Mouse (Mus musculus) kidney, adult 2 months (tissue): ENCODE data around the gene Tmem233. TPM values are rescaled to one million over a fixed set of nuclear protein-coding genes. Genes with fewer than 3 reads are reported as not detected.
A peak's percentile ranks its signal among the peaks of the same experiment; 100 is the strongest.

ENCODE experiments used
- DNase-seq: peaks from one replicate; pipeline ENCODE4 v3.0.0; 2021
- H3K27ac ChIP-seq: fragments of 200-500 bp; 2 replicates; pipeline ENCODE4 v1.5.1; 2012; ENCODE audit warnings: low read depth, low read length, control low read depth, inconsistent platforms; ENCODE audit not compliant: insufficient read depth
- H3K27me3 ChIP-seq: fragments of 200-500 bp; replicated peaks from 2 replicates; pipeline ENCODE4 v1.6.1; 2012; ENCODE audit warnings: mild to moderate bottlenecking, moderate library complexity, low read length, inconsistent platforms; ENCODE audit not compliant: control insufficient read depth, insufficient read depth
- H3K36me3 ChIP-seq: fragments of 200-500 bp; 2 replicates; pipeline ENCODE4 v1.6.1; 2012; ENCODE audit warnings: mild to moderate bottlenecking, moderate library complexity, low read length, inconsistent platforms; ENCODE audit not compliant: control insufficient read depth, insufficient read depth
- H3K4me1 ChIP-seq: fragments of 200-500 bp; 2 replicates; pipeline ENCODE4 v1.6.1; 2011; ENCODE audit warnings: low read length; ENCODE audit not compliant: control insufficient read depth, insufficient read depth
- H3K4me3 ChIP-seq: fragments of 200-500 bp; 2 replicates; pipeline ENCODE4 v1.5.1; 2011; ENCODE audit warnings: mild to moderate bottlenecking, low read depth, low read length, control low read depth; ENCODE audit not compliant: insufficient read depth
- CTCF ChIP-seq: fragments of 200-500 bp; conservative IDR thresholded peaks from 2 replicates; pipeline ENCODE4 v1.5.1; 2011; ENCODE audit warnings: low read depth, mild to moderate bottlenecking, control low read depth, low read length, moderate library complexity, mixed read lengths; ENCODE audit not compliant: insufficient read depth, insufficient read length
- POLR2A ChIP-seq: fragments of 200-500 bp; IDR thresholded peaks from one replicate; pipeline ENCODE4 v1.6.1; 2011; ENCODE audit warnings: low read depth, low read length, control low read depth
- WGBS: fragments of 180-500 bp; shearing (Covaris S2); methylation state at CpG from one replicate; pipeline ENCODE4 v1.1.7; 2018; 5-methylcytosine and 5-hydroxymethylcytosine counted together
- polyA plus RNA-seq: library from polyadenylated mRNA; depleted of rRNA; stranded (reverse); fragments of >200 nt; gene quantifications from 2 replicates; pipeline ENCODE4 v1.2.3, GENCODE M21; 2012; rRNA removed

Tmem233 gene
- polyA plus RNA-seq, 1 experiment: 0.31 TPM

DNA sequence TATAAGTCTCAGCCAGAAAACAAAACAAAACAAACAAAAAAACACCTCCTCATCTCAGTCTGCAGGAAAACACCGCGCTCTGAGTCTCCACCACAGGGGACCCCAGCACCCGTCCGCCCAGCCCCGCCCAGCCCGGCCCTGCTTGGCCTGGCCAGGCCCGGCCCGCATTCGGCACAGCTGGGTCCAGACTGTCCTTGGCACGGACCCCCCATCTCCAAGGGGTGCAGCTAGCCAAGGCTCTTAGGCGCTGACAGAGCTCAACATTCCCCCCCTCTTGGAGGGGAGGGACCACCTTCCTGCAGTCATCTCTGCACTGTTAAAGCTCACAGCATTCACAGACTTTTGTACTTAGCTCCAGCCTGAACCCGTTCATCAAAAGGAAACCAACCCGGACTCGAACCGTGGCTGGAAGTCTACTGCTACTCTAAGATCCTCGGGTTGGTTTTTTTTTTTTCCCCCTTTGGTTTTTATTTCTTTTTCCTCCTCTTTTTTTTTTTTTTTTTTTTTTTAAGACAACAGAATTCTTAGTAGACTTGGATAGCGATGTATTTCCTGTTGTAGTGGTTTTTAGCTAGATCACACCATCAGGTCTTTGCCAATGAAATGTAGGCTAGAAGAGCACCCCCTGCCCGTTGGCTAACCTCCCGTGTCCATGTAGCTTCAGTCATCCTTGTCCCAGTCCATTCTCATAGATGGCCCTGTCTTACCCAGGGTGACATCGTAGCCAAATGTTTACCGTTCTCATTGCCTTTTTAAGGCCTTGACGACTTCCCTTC is 76.5 kb downstream of the Tmem233 start:
- Histone ChIP-seq H3K27me3 (no peaks in the 10 kb centered on the region), H3K4me1 (peaks cover 3% of the 10 kb centered on the region; the same call in 1 of the 2 replicates), H3K36me3 (no peaks in the 10 kb centered on the region), H3K4me3 (no peak overlapping the region), H3K27ac (no peak overlapping the region)
- WGBS: 79% methylated on average over 22 of the region's 22 CpGs
- DNase-seq: peak; percentile 46
- TF ChIP-seq POLR2A (no peak), CTCF (no peak)

DNA sequence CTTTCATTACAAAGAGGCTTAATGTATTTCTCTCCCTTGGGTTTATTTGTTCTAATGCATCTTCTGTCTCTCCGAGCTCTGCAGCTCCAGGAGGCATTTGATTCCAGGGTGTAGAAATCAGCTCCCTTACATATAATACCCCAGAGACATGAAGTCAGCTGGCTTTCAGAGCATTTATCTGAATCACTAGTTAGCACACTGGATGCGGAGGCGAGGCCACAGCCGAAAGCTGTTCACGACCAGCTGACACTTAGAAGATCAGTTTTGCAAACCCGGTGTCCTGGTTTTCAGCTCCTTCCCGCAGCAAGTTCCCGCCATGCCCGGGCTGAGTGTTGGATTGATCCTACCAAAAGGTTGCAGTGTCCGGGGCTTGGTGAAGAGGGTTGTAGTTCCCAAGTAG is 78.8 kb downstream of the Tmem233 start:
- H3K36me3 ChIP-seq: no peaks in the 10 kb centered on the region
- H3K4me1 ChIP-seq: no peaks in the 10 kb centered on the region
- 83% methylated on average over 10 of the region's 10 CpGs for WGBS
- no peaks in the 10 kb centered on the region for H3K27me3 ChIP-seq
- TF ChIP-seq CTCF: no peak
- TF ChIP-seq POLR2A: no peak
- no peak for DNase-seq
- H3K4me3 ChIP-seq: no peak overlapping the region
- no peak overlapping the region for H3K27ac ChIP-seq

DNA sequence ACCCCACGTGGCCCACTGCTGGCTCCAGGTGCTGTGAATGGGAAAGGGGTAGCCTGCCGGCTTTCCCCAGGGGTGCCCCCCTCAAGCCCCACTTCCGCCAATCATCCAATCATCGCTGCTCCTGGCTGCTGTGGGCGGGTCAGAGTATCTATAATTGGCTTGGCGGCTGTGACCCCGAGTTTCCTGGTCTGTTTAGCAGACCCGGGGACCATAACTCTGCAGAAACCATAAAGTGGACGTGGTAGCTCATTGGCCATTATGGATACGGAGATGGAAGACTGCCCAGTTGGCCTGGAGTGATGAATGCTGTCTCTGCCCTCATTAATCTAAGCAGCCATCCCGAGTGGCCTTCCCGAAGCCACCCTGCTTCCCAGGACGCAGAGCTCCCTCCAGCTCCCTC is 79.2 kb downstream of the Tmem233 start:
- TF ChIP-seq CTCF (no peak), POLR2A (no peak)
- no peaks in the 10 kb centered on the region for H3K36me3 ChIP-seq
- no peak overlapping the region for H3K4me3 ChIP-seq
- no peaks in the 10 kb centered on the region for H3K27me3 ChIP-seq
- no peak overlapping the region for H3K27ac ChIP-seq
- H3K4me1 ChIP-seq: no peaks in the 10 kb centered on the region
- WGBS: 59% methylated on average over 13 of the region's 13 CpGs
- DNase-seq: peak; percentile 36

DNA sequence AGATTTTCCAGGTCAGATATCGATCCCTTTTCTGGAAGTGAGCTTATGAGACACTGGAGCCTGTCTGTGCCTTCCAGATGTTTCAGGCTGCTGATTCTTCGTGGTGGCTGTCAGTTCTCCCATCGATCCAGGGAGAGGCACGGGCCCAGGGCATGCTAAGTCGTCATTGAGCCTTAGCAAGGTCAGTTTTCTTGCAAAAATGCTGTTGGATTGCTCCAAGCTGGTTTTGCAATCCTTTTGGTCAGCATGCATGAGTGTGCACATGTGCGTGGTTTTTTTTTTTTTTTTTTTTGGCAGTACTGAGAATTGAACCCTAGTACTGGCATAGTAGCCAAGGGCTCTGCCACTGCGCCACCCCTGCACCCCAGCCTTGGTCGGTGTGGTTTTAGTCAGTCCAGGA is 79.9 kb downstream of the Tmem233 start:
- H3K27me3 ChIP-seq: no peaks in the 10 kb centered on the region
- WGBS: 67% methylated on average over 8 of the region's 8 CpGs
- H3K4me1 ChIP-seq: no peaks in the 10 kb centered on the region
- no peak overlapping the region for H3K27ac ChIP-seq
- H3K4me3 ChIP-seq: no peak overlapping the region
- H3K36me3 ChIP-seq: no peaks in the 10 kb centered on the region
- TF ChIP-seq POLR2A (no peak), CTCF (no peak)
- no peak for DNase-seq

DNA sequence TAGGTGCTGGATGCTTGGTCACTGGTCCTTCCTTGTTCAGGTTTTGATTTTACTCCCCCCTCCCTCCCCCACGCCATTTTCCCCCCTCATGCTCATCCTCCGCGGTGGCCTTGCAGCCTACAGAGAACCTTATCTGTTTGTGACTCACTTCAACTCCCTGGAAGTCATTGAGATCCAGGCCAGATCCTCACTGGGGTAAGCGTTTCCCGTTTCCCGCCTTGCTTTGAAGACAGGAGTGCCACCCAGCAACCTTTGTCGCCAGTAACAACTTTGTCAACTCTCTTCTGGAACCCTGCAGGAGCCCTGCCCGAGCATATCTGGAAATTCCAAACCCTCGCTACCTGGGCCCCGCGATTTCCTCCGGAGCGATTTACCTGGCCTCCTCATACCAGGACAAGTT is 85.7 kb downstream of the Tmem233 start:
- no peak for TF ChIP-seq POLR2A
- no peak for TF ChIP-seq CTCF
- DNase-seq: no peak
- Histone ChIP-seq H3K4me1 (no peaks in the 10 kb centered on the region), H3K27me3 (no peaks in the 10 kb centered on the region), H3K27ac (no peak overlapping the region), H3K4me3 (no peak overlapping the region), H3K36me3 (no peaks in the 10 kb centered on the region)
- 82% methylated on average over 13 of the region's 13 CpGs for WGBS

DNA sequence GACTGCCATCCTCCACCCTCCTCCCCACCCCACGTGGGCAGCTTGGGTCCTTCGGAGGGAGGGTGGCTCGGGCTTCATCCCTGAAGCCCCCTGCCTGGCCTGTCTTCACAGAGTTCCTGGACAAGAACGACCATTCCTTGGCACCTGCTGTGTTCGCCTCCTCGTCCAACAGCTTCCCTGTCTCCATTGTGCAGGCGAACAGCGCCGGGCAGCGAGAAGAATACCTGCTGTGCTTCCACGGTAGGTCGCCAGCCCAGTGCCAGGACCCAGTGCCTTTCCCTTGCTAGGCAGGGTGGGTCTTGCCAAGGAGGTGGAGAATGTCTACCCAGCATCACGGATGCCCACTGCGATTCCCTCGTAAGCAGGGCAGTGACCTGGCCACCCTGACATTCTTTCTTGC is 88.9 kb downstream of the Tmem233 start:
- no peak for TF ChIP-seq CTCF
- H3K27ac ChIP-seq: no peak overlapping the region
- H3K4me3 ChIP-seq: no peak overlapping the region
- no peaks in the 10 kb centered on the region for H3K36me3 ChIP-seq
- H3K27me3 ChIP-seq: no peaks in the 10 kb centered on the region
- WGBS: 95% methylated on average over 15 of the region's 15 CpGs
- H3K4me1 ChIP-seq: no peaks in the 10 kb centered on the region
- no peak for DNase-seq

DNA sequence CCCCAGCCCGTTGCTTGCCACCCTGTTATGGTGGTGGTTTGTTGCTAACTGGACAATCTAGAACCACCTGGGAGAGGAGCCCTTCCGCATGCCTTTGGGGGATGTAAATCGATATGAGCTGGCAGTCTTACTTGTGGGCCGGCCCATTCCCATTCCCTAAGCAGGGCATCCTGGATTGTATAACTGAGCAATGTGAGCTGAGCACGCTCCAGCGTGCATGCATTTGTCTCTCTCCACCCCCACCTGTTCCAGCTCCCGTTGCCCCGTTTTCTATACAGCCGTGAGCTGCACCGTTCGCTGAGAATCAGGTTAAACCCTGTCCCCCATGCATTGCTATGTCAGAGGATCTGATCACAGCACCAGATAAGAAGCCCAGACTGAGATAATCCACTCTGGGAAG is 91.3 kb downstream of the Tmem233 start:
- no peaks in the 10 kb centered on the region for H3K36me3 ChIP-seq
- H3K27ac ChIP-seq: no peak overlapping the region
- WGBS: 96% methylated on average over 11 of the region's 11 CpGs
- no peak for DNase-seq
- no peaks in the 10 kb centered on the region for H3K27me3 ChIP-seq
- H3K4me1 ChIP-seq: no peaks in the 10 kb centered on the region
- TF ChIP-seq POLR2A (no peak), CTCF (no peak)
- H3K4me3 ChIP-seq: no peak overlapping the region

Other genes with a start within 250 kb of the Tmem233 start
- gene Cit, start 238.0 kb downstream of the Tmem233 start, polyA plus RNA-seq: 4.5 and 4.8 TPM in 2 replicates
- 89.2 and 97.9 TPM in 2 replicates for gene Prkab1, start 58.7 kb downstream of the Tmem233 start, polyA plus RNA-seq
- 0.08 and 0.14 TPM in 2 replicates for gene Ccdc60, start 205.7 kb upstream of the Tmem233 start, polyA plus RNA-seq